Mouse (Mus musculus) MEL (cell line): ENCODE data around the gene Cabp2. TPM values are rescaled to one million over a fixed set of nuclear protein-coding genes. Genes with fewer than 3 reads are reported as not detected.
A peak's percentile ranks its signal among the peaks of the same experiment; 100 is the strongest.
"Not testable (repeated sequence)": the region's sequence is repeated elsewhere in the genome, so short reads cannot be mapped to it uniquely, and the experiment has no call there.

Experiments
- DNase-seq: peaks from one replicate; pipeline ENCODE4 v3.0.0; 2011; ENCODE audit warnings: low read depth, low spot score
- H3K27ac ChIP-seq: 2 replicates; pipeline ENCODE4 v1.5.1; 2012; ENCODE audit warnings: low read depth, mild to moderate bottlenecking, control low read depth, low read length, moderate library complexity; ENCODE audit not compliant: control insufficient read depth
- H3K27me3 ChIP-seq, 2 experiments: fragments of 150-350 bp in 1 of 2; sonication (generic) in 1 of 2; 2 replicates each; pipeline ENCODE4 v1.6.1; 2012; ENCODE audit warnings: low read length in 2 of 2, mild to moderate bottlenecking in 2 of 2, improper control_type of control experiment in 1 of 2, moderate library complexity in 1 of 2; ENCODE audit not compliant: insufficient read depth in 2 of 2, control insufficient read depth in 1 of 2
- H3K36me3 ChIP-seq, 2 experiments: 2 replicates each; pipeline ENCODE4 v1.6.1; 2012 to 2014; ENCODE audit warnings: low read length in 2 of 2, improper control_type of control experiment in 1 of 2, inconsistent platforms in 1 of 2, mild to moderate bottlenecking in 1 of 2; ENCODE audit not compliant: insufficient read depth in 2 of 2, control insufficient read depth in 1 of 2
- H3K4me1 ChIP-seq, 2 experiments: fragments of 150-350 bp in 1 of 2; sonication (generic) in 1 of 2; 2 replicates each; pipeline ENCODE4 v1.6.1; 2012; ENCODE audit warnings: low read length in 2 of 2, improper control_type of control experiment in 1 of 2, mild to moderate bottlenecking in 1 of 2; ENCODE audit not compliant: insufficient read depth in 2 of 2, control insufficient read depth in 1 of 2
- H3K4me3 ChIP-seq, 2 experiments: fragments of 150-350 bp in 1 of 2; sonication (generic) in 1 of 2; 2 replicates each; pipeline ENCODE4 v1.5.1; 2012; ENCODE audit warnings: low read depth in 2 of 2, low read length in 2 of 2, mild to moderate bottlenecking in 2 of 2, moderate library complexity in 2 of 2, control low read depth in 1 of 2, improper control_type of control experiment in 1 of 2; ENCODE audit not compliant: control insufficient read depth in 1 of 2, insufficient read depth in 1 of 2
- H3K79me2 ChIP-seq: 2 replicates; pipeline ENCODE4 v1.6.1; 2012; ENCODE audit warnings: mild to moderate bottlenecking, low read length, moderate library complexity; ENCODE audit not compliant: control insufficient read depth, poor library complexity, insufficient read depth
- H3K9ac ChIP-seq: 2 replicates; pipeline ENCODE4 v1.6.1; 2012; ENCODE audit warnings: low read depth, mild to moderate bottlenecking, control low read depth, low read length, moderate library complexity; ENCODE audit not compliant: control insufficient read depth, poor library complexity, severe bottlenecking
- H3K9me3 ChIP-seq: fragments of 150-350 bp; sonication (generic); replicated peaks from 2 replicates; pipeline ENCODE4 v1.6.1; 2012; ENCODE audit warnings: mild to moderate bottlenecking, low read length, improper control_type of control experiment, moderate library complexity; ENCODE audit not compliant: insufficient read depth
- CHD1 ChIP-seq: IDR thresholded peaks from 2 replicates; pipeline ENCODE4 v1.6.1; 2012; ENCODE audit warnings: low read depth, mild to moderate bottlenecking, inconsistent platforms, low read length, improper control_type of control experiment
- CTCF ChIP-seq, 3 experiments: IDR thresholded peaks in 2 of 3; conservative IDR thresholded peaks in 1 of 3; 2 replicates each; pipeline ENCODE4 v1.5.1; 2011 to 2012; ENCODE audit warnings: low read length in 3 of 3, low read depth in 2 of 3, mild to moderate bottlenecking in 2 of 3, improper control_type of control experiment in 1 of 3, inconsistent platforms in 1 of 3, mixed read lengths in 1 of 3, moderate library complexity in 1 of 3; ENCODE audit not compliant: control insufficient read depth in 1 of 3, insufficient read depth in 1 of 3, poor library complexity in 1 of 3, severe bottlenecking in 1 of 3
- EP300 ChIP-seq, 2 experiments: IDR thresholded peaks; 2 replicates each; pipeline ENCODE4 v1.6.1; 2011; ENCODE audit warnings: improper control_type of control experiment in 2 of 2, low read length in 2 of 2, low read depth in 1 of 2, mild to moderate bottlenecking in 1 of 2
- ETS1 ChIP-seq: IDR thresholded peaks from 2 replicates; pipeline ENCODE4 v1.6.1; 2012; ENCODE audit warnings: low read depth, mild to moderate bottlenecking, inconsistent platforms, low read length, improper control_type of control experiment, moderate library complexity
- GABPA ChIP-seq: IDR thresholded peaks from 2 replicates; pipeline ENCODE4 v1.6.1; 2012; ENCODE audit warnings: low read depth, mild to moderate bottlenecking, inconsistent platforms, low read length, improper control_type of control experiment, moderate library complexity
- GATA1 ChIP-seq: IDR thresholded peaks from 2 replicates; pipeline ENCODE4 v1.6.1; 2011; ENCODE audit warnings: low read depth, low read length, improper control_type of control experiment
- HCFC1 ChIP-seq: IDR thresholded peaks from 2 replicates; pipeline ENCODE4 v1.6.1; 2012; ENCODE audit warnings: low read depth, mild to moderate bottlenecking, inconsistent platforms, low read length, improper control_type of control experiment, moderate library complexity
- JUND ChIP-seq: IDR thresholded peaks from 2 replicates; pipeline ENCODE4 v1.6.1; 2011; ENCODE audit warnings: low read depth, mild to moderate bottlenecking, improper control_type of control experiment, low read length
- MAFK ChIP-seq: IDR thresholded peaks from 2 replicates; pipeline ENCODE4 v1.6.1; 2011; ENCODE audit warnings: low read depth, mild to moderate bottlenecking, low read length, improper control_type of control experiment, borderline replicate concordance
- MAZ ChIP-seq: IDR thresholded peaks from 2 replicates; pipeline ENCODE4 v1.6.1; 2012; ENCODE audit warnings: low read depth, mild to moderate bottlenecking, inconsistent platforms, low read length, improper control_type of control experiment
- MXI1 ChIP-seq: IDR thresholded peaks from 2 replicates; pipeline ENCODE4 v1.6.1; 2011; ENCODE audit warnings: mild to moderate bottlenecking, low read depth, low read length, improper control_type of control experiment
- MYB ChIP-seq: IDR thresholded peaks from 2 replicates; pipeline ENCODE4 v1.6.1; 2011; ENCODE audit warnings: mild to moderate bottlenecking, low read depth, low read length, improper control_type of control experiment
- MYC ChIP-seq: IDR thresholded peaks from 2 replicates; pipeline ENCODE4 v1.6.1; 2011; ENCODE audit warnings: low read depth, mild to moderate bottlenecking, low read length, improper control_type of control experiment, moderate library complexity
- NELFE ChIP-seq: IDR thresholded peaks from 2 replicates; pipeline ENCODE4 v1.6.1; 2011; ENCODE audit warnings: low read depth, low read length, improper control_type of control experiment
- POLR2A ChIP-seq, 2 experiments: IDR thresholded peaks; 2 replicates each; pipeline ENCODE4 v1.6.1; 2011 to 2012; ENCODE audit warnings: low read length in 2 of 2, mild to moderate bottlenecking in 2 of 2, control low read depth in 1 of 2, improper control_type of control experiment in 1 of 2, low read depth in 1 of 2, moderate library complexity in 1 of 2; ENCODE audit not compliant: control insufficient read depth in 1 of 2, insufficient read depth in 1 of 2, poor library complexity in 1 of 2
- RAD21 ChIP-seq: IDR thresholded peaks from 2 replicates; pipeline ENCODE4 v1.6.1; 2011; ENCODE audit warnings: mild to moderate bottlenecking, low read depth, low read length, improper control_type of control experiment
- RCOR1 ChIP-seq: IDR thresholded peaks from 2 replicates; pipeline ENCODE4 v1.6.1; 2012; ENCODE audit warnings: low read depth, mild to moderate bottlenecking, inconsistent platforms, low read length, improper control_type of control experiment
- SIN3A ChIP-seq: IDR thresholded peaks from 2 replicates; pipeline ENCODE4 v1.6.1; 2012; ENCODE audit warnings: low read length, improper control_type of control experiment, inconsistent platforms
- SMC3 ChIP-seq: IDR thresholded peaks from 2 replicates; pipeline ENCODE4 v1.6.1; 2011; ENCODE audit warnings: low read depth, low read length, improper control_type of control experiment
- TBP ChIP-seq: IDR thresholded peaks from 2 replicates; pipeline ENCODE4 v1.8.0; 2011; ENCODE audit warnings: low read depth, low read length, improper control_type of control experiment
- TCF12 ChIP-seq: IDR thresholded peaks from 2 replicates; pipeline ENCODE4 v1.6.1; 2014; ENCODE audit warnings: low read depth, mild to moderate bottlenecking, inconsistent platforms, low read length, improper control_type of control experiment, moderate library complexity
- USF1 ChIP-seq: IDR thresholded peaks from 2 replicates; pipeline ENCODE4 v1.6.1; 2014; ENCODE audit warnings: low read depth, mild to moderate bottlenecking, inconsistent platforms, low read length, improper control_type of control experiment, moderate library complexity
- ZC3H11A ChIP-seq: IDR thresholded peaks from 2 replicates; pipeline ENCODE4 v1.6.1; 2012; ENCODE audit warnings: low read depth, mild to moderate bottlenecking, inconsistent platforms, low read length, improper control_type of control experiment
- ZMIZ1 ChIP-seq: IDR thresholded peaks from 2 replicates; pipeline ENCODE4 v1.6.1; 2012; ENCODE audit warnings: low read depth, mild to moderate bottlenecking, inconsistent platforms, low read length, improper control_type of control experiment, moderate library complexity
- ZNF384 ChIP-seq: IDR thresholded peaks from 2 replicates; pipeline ENCODE4 v1.6.1; 2012; ENCODE audit warnings: low read depth, mild to moderate bottlenecking, inconsistent platforms, low read length, improper control_type of control experiment
- polyA plus RNA-seq, 2 experiments: library from polyadenylated mRNA; stranded (reverse) in 1 of 2; unstranded in 1 of 2; fragments of >175 nt in 1 of 2; fragments of >200 nt in 1 of 2; gene quantifications; 2 replicates each; pipeline versions ENCODE4 v1.2.1 to v1.2.4; 2012; ENCODE audit warnings: low replicate concordance in 2 of 2, low read depth in 1 of 2; ENCODE audit not compliant: insufficient read length in 2 of 2, insufficient read depth in 1 of 2, missing spikeins in 1 of 2
- total RNA-seq: library from RNA; depleted of rRNA; stranded (reverse); fragments of 300-350 nt; gene quantifications from 2 replicates; pipeline ENCODE4 v1.2.3, GENCODE M21; 2012

Cabp2 gene
- total and polyA plus RNA-seq, 3 experiments = 0.14 TPM; not detected in 2

DNA sequence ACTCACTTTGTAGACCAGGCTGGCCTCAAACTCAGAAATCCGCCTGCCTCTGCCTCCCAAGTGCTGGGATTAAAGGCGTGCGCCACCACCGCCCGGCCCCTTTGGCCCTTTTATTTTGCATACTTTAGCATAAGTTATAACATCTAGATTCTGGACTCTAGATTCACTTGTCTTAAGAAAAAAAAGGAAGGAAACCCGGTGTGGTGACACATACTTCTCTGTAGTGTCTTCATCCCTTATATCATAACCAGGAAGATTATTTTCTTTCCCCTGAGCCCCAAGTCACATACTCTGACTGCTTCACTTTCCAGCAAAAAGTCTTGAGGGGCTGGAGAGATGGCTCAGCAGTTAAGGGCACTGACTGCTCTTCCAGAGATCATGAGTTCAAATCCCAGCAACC is 40.5 kb downstream of the Cabp2 start:
- Histone ChIP-seq H3K4me1 (peaks cover 25 to 27% of the 10 kb centered on the region in 2 experiments), H3K27ac (peak overlapping the region; percentile 95), H3K36me3 (peaks cover 0 to 41% of the 10 kb centered on the region in 2 experiments; a peak in 2 of 4 replicates)
- H3K9ac ChIP-seq, H3K9me3 ChIP-seq, H3K27me3 ChIP-seq, H3K4me3 ChIP-seq, H3K79me2 ChIP-seq: not testable (repeated sequence)
- TF ChIP-seq MYC = peak; percentile 46; the same call in 1 of the 2 replicates
- peak; percentile 8; the same call in 1 of the 2 replicates for TF ChIP-seq TBP
- peak; percentile 58 for TF ChIP-seq ZNF384
- TF ChIP-seq SMC3 = 0 out of 2 replicates have a peak, but pooled peaks have one; percentile 2
- peak; percentile 11; the same call in 1 of the 2 replicates for TF ChIP-seq ETS1
- peak; percentile 71 for DNase-seq

DNA sequence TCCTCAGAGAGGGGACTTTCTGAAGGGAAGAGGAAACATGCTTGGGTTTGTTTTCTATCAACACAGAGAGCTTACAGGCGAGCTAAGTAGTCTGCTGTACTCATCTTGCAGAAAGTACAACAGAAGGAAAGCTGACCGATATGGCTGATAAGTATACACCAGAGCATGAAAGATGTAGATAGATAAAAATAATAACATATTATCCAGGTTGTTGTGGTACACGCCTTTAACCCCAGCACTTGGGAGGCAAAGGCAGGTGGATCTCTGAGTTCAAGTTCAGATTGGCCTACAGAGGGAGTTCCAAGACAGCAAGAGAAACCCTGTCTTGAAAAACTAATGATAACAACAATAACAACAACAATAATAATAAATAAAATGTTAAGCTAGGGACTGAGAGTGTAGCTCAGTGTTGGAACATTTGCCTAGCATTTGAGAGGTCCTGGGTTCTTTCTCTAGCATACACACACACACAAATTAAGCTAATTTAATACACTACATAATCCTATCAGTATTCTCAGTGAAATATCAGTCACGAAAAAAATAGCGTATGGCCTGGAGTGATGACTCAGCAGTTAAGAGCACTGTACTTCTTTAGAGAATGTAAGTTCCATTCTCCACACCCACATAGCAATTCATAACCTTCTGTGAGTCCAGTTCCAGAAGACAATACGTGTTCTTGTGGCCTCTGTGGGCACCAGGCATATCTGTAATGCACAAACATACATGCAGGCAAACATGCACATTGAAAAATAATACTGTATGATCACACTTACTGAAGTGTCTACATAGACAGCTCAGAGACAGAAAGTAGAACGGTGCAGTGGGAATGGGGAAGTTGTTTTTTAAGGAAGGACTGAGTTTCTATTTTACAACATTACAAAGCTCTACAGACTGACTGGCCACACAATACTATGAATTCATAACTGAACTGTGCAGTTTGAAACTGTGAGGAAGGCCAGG is 41.3 kb downstream of the Cabp2 start:
- Histone ChIP-seq H3K4me1 (peaks cover 25 to 27% of the 10 kb centered on the region in 2 experiments), H3K9ac (peak overlapping the region; percentile 64), H3K36me3 (peaks cover 0 to 41% of the 10 kb centered on the region in 2 experiments; a peak in 2 of 4 replicates), H3K4me3 (peak overlapping the region; percentile 35 to 53), H3K27me3 (no peaks in the 10 kb centered on the region), H3K9me3 (no peaks in the 10 kb centered on the region), H3K79me2 (peaks cover 7% of the 10 kb centered on the region), H3K27ac (peak overlapping the region; percentile 95)
- TF ChIP-seq HCFC1 = peak; percentile 50
- TF ChIP-seq ZMIZ1 = no peak
- peak; percentile 19; the same call in 1 of the 2 replicates for TF ChIP-seq GATA1
- peak; percentile 28; the same call in 1 of the 2 replicates for TF ChIP-seq SIN3A
- 0 out of 2 replicates have a peak, but pooled peaks have one; percentile 18 for TF ChIP-seq CHD1
- TF ChIP-seq RAD21 = peak; percentile 42
- 0 out of 2 replicates have a peak, but pooled peaks have one; percentile 43 for TF ChIP-seq JUND
- TF ChIP-seq EP300 (IDR thresholded peaks at IDR 0.05; ENCODE audit: low read depth in 1 of 2, low read length in 2 of 2) = peak; percentile 36 to 68; a peak in 2 of 4 replicates
- TF ChIP-seq MAFK = peak; percentile 99
- TF ChIP-seq MYC = peak; percentile 68; the same call in 1 of the 2 replicates
- TF ChIP-seq GABPA = peak; percentile 85
- peak; percentile 78 for TF ChIP-seq ZNF384
- TF ChIP-seq MYB = no peak
- TF ChIP-seq TCF12 = no peak
- no peak for TF ChIP-seq USF1
- TF ChIP-seq MXI1 = peak; percentile 58
- TF ChIP-seq ETS1 = peak; percentile 68
- peak; percentile 58; the same call in 1 of the 2 replicates for TF ChIP-seq RCOR1
- peak; percentile 23; the same call in 1 of the 2 replicates for TF ChIP-seq NELFE
- 0 out of 2 replicates have a peak, but pooled peaks have one; percentile 60 for TF ChIP-seq TBP
- 0 out of 4 replicates have a peak, but pooled peaks of 1 of the 2 experiments have one; percentile 35 for TF ChIP-seq POLR2A (IDR thresholded peaks at IDR 0.05; ENCODE audit: control insufficient read depth in 1 of 2, insufficient read depth in 1 of 2, low read depth in 1 of 2, low read length in 2 of 2, poor library complexity in 1 of 2)
- 0 out of 2 replicates have a peak, but pooled peaks have one; percentile 18 for TF ChIP-seq MAZ
- TF ChIP-seq ZC3H11A = no peak
- TF ChIP-seq CTCF (IDR thresholded peaks at IDR 0.05 in 2 of 3, conservative IDR thresholded peaks at IDR 0.05 in 1 of 3; ENCODE audit: control insufficient read depth in 1 of 3, insufficient read depth in 1 of 3, low read depth in 2 of 3, low read length in 3 of 3, poor library complexity in 1 of 3, severe bottlenecking in 1 of 3) = peak in 1 of 3 experiments; percentile 32; a peak in 2 of 6 replicates
- DNase-seq = peak; percentile 88
